Mouse (Mus musculus) erythroblast, adult 5-6 weeks (primary cell): Measurements from ENCODE around the gene Olfr891. TPM values are rescaled to one million over a fixed set of nuclear protein-coding genes. Genes with fewer than 3 reads are reported as not detected.
"Not testable (repeated sequence)": the region's sequence is repeated elsewhere in the genome, so short reads cannot be mapped to it uniquely, and the experiment has no call there.

Source experiments
- ATAC-seq: replicated peaks from 2 replicates; pipeline ENCODE4 v1.8.0; 2016; ENCODE audit warnings: moderate number of reproducible peaks, mild to moderate bottlenecking, moderate TSS enrichment, inconsistent platforms; ENCODE audit not compliant: poor library complexity, low FRiP score, severe bottlenecking
- total RNA-seq, 2 experiments: library from RNA; stranded (forward) in 1 of 2; stranded (reverse) in 1 of 2; fragments of 150-400 nt in 1 of 2; fragments of 200-764, 138-1000 nt in 1 of 2; gene quantifications; 2 replicates each; pipeline versions ENCODE4 v1.2.3 to v1.2.4; 2015 to 2017; ENCODE audit warnings: low replicate concordance in 2 of 2

The Olfr891 gene
- not detected in 2 replicates for total RNA-seq (2015; ENCODE audit: low replicate concordance)
- not detected in 2 replicates for total RNA-seq (2017; ENCODE audit: low replicate concordance)

DNA sequence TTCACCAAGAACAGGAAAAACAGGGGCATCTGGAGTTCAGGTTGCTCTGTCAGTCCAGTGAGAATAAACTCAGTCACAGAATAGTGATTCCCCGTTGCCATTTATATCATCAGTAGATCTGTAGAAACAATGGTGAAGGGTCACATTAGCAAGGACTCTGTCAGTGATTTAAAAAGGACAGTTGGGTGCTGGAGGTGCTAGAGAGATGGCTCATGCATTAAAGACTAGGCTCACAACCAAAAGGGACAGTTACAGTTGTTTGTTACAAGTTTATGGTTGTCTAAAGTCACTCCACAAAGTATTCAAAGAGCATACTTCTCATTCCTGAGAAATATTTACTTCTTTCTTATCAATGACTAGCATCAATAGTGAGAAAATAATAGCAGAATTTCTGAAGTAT lies at the start of gene Olfr891:
TSS of gene Olfr891 (minus strand) at position 101 of the 400 bp plus-strand sequence.
- no peak for ATAC-seq

DNA sequence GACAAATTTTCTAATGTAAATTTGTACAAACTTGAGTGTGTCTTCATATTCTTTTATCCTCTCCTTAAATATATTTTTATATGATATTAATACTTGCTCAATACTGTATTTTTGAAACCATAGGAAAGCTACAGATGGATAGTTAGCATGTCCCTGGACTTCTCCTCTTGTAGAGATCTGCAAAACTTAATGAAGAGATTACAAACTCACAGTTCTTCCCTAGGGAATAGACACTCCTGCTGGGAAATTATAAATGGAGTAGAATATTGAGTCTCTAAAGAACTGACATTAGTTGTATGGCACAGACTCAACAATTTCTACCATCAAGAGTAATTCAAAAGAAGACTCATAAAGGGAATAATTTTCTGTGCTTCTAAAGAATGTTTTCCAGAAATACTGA lies 37.1 kb upstream of the Olfr891 start, which contains the start of gene Olfr894:
TSS of gene Olfr894 (plus strand) at position 301 of the 400 bp plus-strand sequence.
- no peak for ATAC-seq

DNA sequence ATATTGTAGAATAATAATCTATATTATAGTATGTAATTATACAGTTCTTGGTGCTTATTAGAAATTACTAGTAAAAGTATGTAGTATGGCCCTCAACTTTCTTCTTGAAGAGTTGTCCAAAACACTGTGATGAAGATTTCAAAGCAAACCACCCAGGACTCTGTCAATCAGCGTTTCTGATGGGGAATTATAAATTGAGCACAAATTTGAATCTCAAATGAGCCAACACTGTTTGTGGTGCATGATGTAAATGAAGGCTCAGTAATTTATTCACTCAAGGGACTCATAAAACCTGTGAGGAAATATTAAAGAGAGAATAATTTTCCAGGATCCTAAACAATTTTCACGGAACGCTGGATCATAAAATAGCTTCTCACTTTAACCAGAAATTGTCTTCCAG lies 27.4 kb upstream of the Olfr891 start, which contains the start of gene Olfr893:
TSS of gene Olfr893 (plus strand) at position 301 of the 400 bp plus-strand sequence.
- ATAC-seq = no peak

DNA sequence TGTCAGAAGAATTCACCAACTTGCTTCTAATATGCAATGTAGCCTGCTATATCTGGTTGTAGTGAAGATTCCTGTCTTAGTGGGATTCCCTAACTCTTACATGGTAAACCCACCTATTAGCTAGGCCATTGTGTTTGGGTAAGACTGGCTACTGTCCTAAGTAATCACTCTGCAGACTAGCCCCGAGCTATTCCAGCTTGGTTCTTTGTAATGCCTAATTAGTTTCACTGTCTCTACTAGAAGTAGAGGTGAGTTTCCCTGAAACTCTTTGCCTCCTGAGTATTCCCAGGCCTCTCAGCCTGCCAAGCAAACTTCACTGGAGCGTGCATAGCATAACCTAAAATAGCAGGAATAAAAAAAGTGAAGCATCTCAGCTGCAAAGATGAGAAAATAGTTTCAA lies 12.3 kb downstream of the Olfr891 start:
- not testable (repeated sequence) for ATAC-seq

DNA sequence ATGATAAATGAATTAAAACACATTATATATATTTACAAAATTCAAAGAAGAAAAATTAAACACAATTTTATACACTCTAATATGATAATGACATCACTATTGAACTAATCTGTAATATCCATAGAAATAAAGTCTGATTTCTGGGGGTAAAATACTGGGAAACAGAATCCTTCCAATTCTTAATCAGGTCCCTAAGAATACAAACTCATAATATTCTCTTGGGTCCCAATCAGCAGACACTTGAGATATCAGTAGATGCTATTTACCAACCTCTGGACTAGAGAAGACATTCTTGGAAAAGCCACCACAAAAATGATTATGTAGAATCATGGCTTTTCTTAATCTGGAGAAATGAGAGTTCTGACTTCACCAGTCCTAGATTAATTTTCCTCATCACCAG lies 38.4 kb downstream of the Olfr891 start, which contains the start of gene Olfr890:
TSS of gene Olfr890 (plus strand) at position 301 of the 400 bp plus-strand sequence.
- ATAC-seq = no peak

Other genes with a start within 250 kb of the Olfr891 start
- not detected in 2 replicates for gene Olfr881, start 189.0 kb downstream of the Olfr891 start, total RNA-seq (2015; ENCODE audit: low replicate concordance)
- 0.14 TPM in 1 of 2 replicates, not detected in the other for gene Olfr881, start 189.0 kb downstream of the Olfr891 start, total RNA-seq (2017; ENCODE audit: low replicate concordance)
- gene Olfr883, start 155.0 kb downstream of the Olfr891 start, total RNA-seq (2015; ENCODE audit: low replicate concordance) = not detected in 2 replicates
- gene Olfr883, start 155.0 kb downstream of the Olfr891 start, total RNA-seq (2017; ENCODE audit: low replicate concordance) = not detected in 2 replicates
- not detected in 2 replicates for gene Olfr884, start 134.3 kb downstream of the Olfr891 start, total RNA-seq (2015; ENCODE audit: low replicate concordance)
- not detected in 2 replicates for gene Olfr884, start 134.3 kb downstream of the Olfr891 start, total RNA-seq (2017; ENCODE audit: low replicate concordance)
- gene Olfr885, start 119.5 kb downstream of the Olfr891 start, total RNA-seq (2015; ENCODE audit: low replicate concordance) = not detected in 2 replicates
- gene Olfr885, start 119.5 kb downstream of the Olfr891 start, total RNA-seq (2017; ENCODE audit: low replicate concordance) = not detected in 2 replicates
- not detected in 2 replicates for gene Olfr887, start 96.7 kb downstream of the Olfr891 start, total RNA-seq (2015; ENCODE audit: low replicate concordance)
- 0.14 TPM in 1 of 2 replicates, not detected in the other for gene Olfr887, start 96.7 kb downstream of the Olfr891 start, total RNA-seq (2017; ENCODE audit: low replicate concordance)
- not detected in 2 replicates for gene Olfr888, start 72.7 kb downstream of the Olfr891 start, total RNA-seq (2015; ENCODE audit: low replicate concordance)
- not detected in 2 replicates for gene Olfr888, start 72.7 kb downstream of the Olfr891 start, total RNA-seq (2017; ENCODE audit: low replicate concordance)
- gene Olfr889, start 65.6 kb downstream of the Olfr891 start, total RNA-seq (2015; ENCODE audit: low replicate concordance) = not detected in 2 replicates
- not detected in 2 replicates for gene Olfr889, start 65.6 kb downstream of the Olfr891 start, total RNA-seq (2017; ENCODE audit: low replicate concordance)
- gene Olfr890, start 38.3 kb downstream of the Olfr891 start, total RNA-seq (2015; ENCODE audit: low replicate concordance) = not detected in 2 replicates
- gene Olfr890, start 38.3 kb downstream of the Olfr891 start, total RNA-seq (2017; ENCODE audit: low replicate concordance) = not detected in 2 replicates
- gene Olfr893, start 27.5 kb upstream of the Olfr891 start, total RNA-seq (2015; ENCODE audit: low replicate concordance) = not detected in 2 replicates
- gene Olfr893, start 27.5 kb upstream of the Olfr891 start, total RNA-seq (2017; ENCODE audit: low replicate concordance) = not detected in 2 replicates
- not detected in 2 replicates for gene Olfr894, start 37.2 kb upstream of the Olfr891 start, total RNA-seq (2015; ENCODE audit: low replicate concordance)
- gene Olfr894, start 37.2 kb upstream of the Olfr891 start, total RNA-seq (2017; ENCODE audit: low replicate concordance) = not detected in 2 replicates
- not detected in 2 replicates for gene Olfr143, start 72.0 kb upstream of the Olfr891 start, total RNA-seq (2015; ENCODE audit: low replicate concordance)
- gene Olfr143, start 72.0 kb upstream of the Olfr891 start, total RNA-seq (2017; ENCODE audit: low replicate concordance) = not detected in 2 replicates
- not detected in 2 replicates for gene Olfr895, start 87.0 kb upstream of the Olfr891 start, total RNA-seq (2015; ENCODE audit: low replicate concordance)
- not detected in 2 replicates for gene Olfr895, start 87.0 kb upstream of the Olfr891 start, total RNA-seq (2017; ENCODE audit: low replicate concordance)
- not detected in 2 replicates for gene Olfr896-ps1, start 110.3 kb upstream of the Olfr891 start, total RNA-seq (2015; ENCODE audit: low replicate concordance)
- gene Olfr896-ps1, start 110.3 kb upstream of the Olfr891 start, total RNA-seq (2017; ENCODE audit: low replicate concordance) = not detected in 2 replicates
- gene Olfr25, start 148.2 kb upstream of the Olfr891 start, total RNA-seq (2015; ENCODE audit: low replicate concordance) = not detected in 2 replicates
- gene Olfr25, start 148.2 kb upstream of the Olfr891 start, total RNA-seq (2017; ENCODE audit: low replicate concordance) = not detected in 2 replicates
- not detected in 2 replicates for gene Olfr898, start 167.6 kb upstream of the Olfr891 start, total RNA-seq (2015; ENCODE audit: low replicate concordance)
- 0.14 TPM in 1 of 2 replicates, not detected in the other for gene Olfr898, start 167.6 kb upstream of the Olfr891 start, total RNA-seq (2017; ENCODE audit: low replicate concordance)
- gene Olfr250, start 186.1 kb upstream of the Olfr891 start, total RNA-seq (2015; ENCODE audit: low replicate concordance) = not detected in 2 replicates
- gene Olfr250, start 186.1 kb upstream of the Olfr891 start, total RNA-seq (2017; ENCODE audit: low replicate concordance) = not detected in 2 replicates
- not detected in 2 replicates for gene Olfr251, start 196.3 kb upstream of the Olfr891 start, total RNA-seq (2015; ENCODE audit: low replicate concordance)
- gene Olfr251, start 196.3 kb upstream of the Olfr891 start, total RNA-seq (2017; ENCODE audit: low replicate concordance) = not detected in 2 replicates
- not detected in 2 replicates for gene Olfr147, start 220.9 kb upstream of the Olfr891 start, total RNA-seq (2015; ENCODE audit: low replicate concordance)
- not detected in 2 replicates for gene Olfr147, start 220.9 kb upstream of the Olfr891 start, total RNA-seq (2017; ENCODE audit: low replicate concordance)
- not detected in 2 replicates for gene Olfr901, start 248.6 kb upstream of the Olfr891 start, total RNA-seq (2015; ENCODE audit: low replicate concordance)
- gene Olfr901, start 248.6 kb upstream of the Olfr891 start, total RNA-seq (2017; ENCODE audit: low replicate concordance) = not detected in 2 replicates